Mouse (Mus musculus) left cerebral cortex, adult 18-20 months (tissue): ENCODE measurements around the gene Tnpo1. TPM values are rescaled to one million over a fixed set of nuclear protein-coding genes. Genes with fewer than 3 reads are reported as not detected.
A peak's percentile ranks its signal among the peaks of the same experiment; 100 is the strongest.
"Not testable (repeated sequence)": the region's sequence is repeated elsewhere in the genome, so short reads cannot be mapped to it uniquely, and the experiment has no call there.

Experiments used
- DNase-seq, 2 experiments: peaks; one replicate each; pipeline ENCODE4 v3.0.0; 2021 to 2022; ENCODE audit warnings: low spot score in 2 of 2, mixed read lengths in 1 of 2
- total RNA-seq, 2 experiments: library from RNA; stranded (reverse); gene quantifications; 2 replicates each; pipeline ENCODE4 v1.2.3; 2021

Tnpo1 gene
- total RNA-seq, 2 experiments from 2014 or later, result 63.1 to 65.1 TPM

GRCm38 (mm10) chr13:98825574-98825973 is 100.6 kb downstream of the Tnpo1 start:
- DNase-seq, result no peak

GRCm38 (mm10) chr13:98819094-98819493 is 107.1 kb downstream of the Tnpo1 start:
- DNase-seq, result no peak

- DNase-seq, result no peak
Measured at GRCm38 (mm10) chr13:98818205-98818604, 108.0 kb downstream of the Tnpo1 start.

GRCm38 (mm10) chr13:98817766-98818165 is 108.4 kb downstream of the Tnpo1 start:
- DNase-seq, result no peak

GRCm38 (mm10) chr13:98816981-98817660 is 109.1 kb downstream of the Tnpo1 start:
- DNase-seq, result not testable (repeated sequence)

- no peak for DNase-seq
Measured at GRCm38 (mm10) chr13:98816571-98816970, 109.6 kb downstream of the Tnpo1 start.

- DNase-seq, result peak; percentile 92 to 95
Measured at GRCm38 (mm10) chr13:98815147-98815785, 110.9 kb downstream of the Tnpo1 start, which contains the start of gene Fcho2. Gene Fcho2 (minus strand): TSS chr13:98815449.

GRCm38 (mm10) chr13:98814275-98815040 is 111.7 kb downstream of the Tnpo1 start:
- DNase-seq, result peak; percentile 37 to 42

- no peak for DNase-seq
Measured at GRCm38 (mm10) chr13:98813596-98814274, 112.4 kb downstream of the Tnpo1 start.

GRCm38 (mm10) chr13:98813167-98813566 is 113.0 kb downstream of the Tnpo1 start:
- no peak for DNase-seq

- DNase-seq, result no peak
Measured at GRCm38 (mm10) chr13:98812285-98812684, 113.9 kb downstream of the Tnpo1 start.

GRCm38 (mm10) chr13:98810143-98810542 is 116.0 kb downstream of the Tnpo1 start:
- no peak for DNase-seq

GRCm38 (mm10) chr13:98809087-98809486 is 117.1 kb downstream of the Tnpo1 start:
- DNase-seq, result no peak

GRCm38 (mm10) chr13:98804480-98804879 is 121.7 kb downstream of the Tnpo1 start:
- no peak for DNase-seq

GRCm38 (mm10) chr13:98803699-98804098 is 122.5 kb downstream of the Tnpo1 start:
- DNase-seq, result no peak

GRCm38 (mm10) chr13:98802957-98803356 is 123.2 kb downstream of the Tnpo1 start:
- no peak for DNase-seq

- DNase-seq, result no peak
Measured at GRCm38 (mm10) chr13:98795511-98795910, 130.7 kb downstream of the Tnpo1 start.

GRCm38 (mm10) chr13:98792864-98793263 is 133.3 kb downstream of the Tnpo1 start:
- DNase-seq, result no peak

GRCm38 (mm10) chr13:98791693-98792092 is 134.5 kb downstream of the Tnpo1 start:
- no peak for DNase-seq
